Mouse (Mus musculus): Measurements from ENCODE around the gene Prss45.
A peak's percentile ranks its signal among the peaks of the same experiment; 100 is the strongest.
"Not testable (repeated sequence)": the region's sequence is repeated elsewhere in the genome, so short reads cannot be mapped to it uniquely, and the experiment has no call there.

Gene Prss45

GRCm38 (mm10) chr9:110834411-110834810 lies at the start of gene Prss45:
Prss45 (plus strand) TSS chr9:110834588.
- no peak for DNase-seq (ENCODE audit: inconsistent ontology term)

GRCm38 (mm10) chr9:110788169-110788568 lies 46.2 kb upstream of the Prss45 start:
- no peak for DNase-seq (ENCODE audit: inconsistent ontology term)

GRCm38 (mm10) chr9:110790462-110790861 lies 43.9 kb upstream of the Prss45 start:
- DNase-seq (ENCODE audit: inconsistent ontology term) = peak; percentile 59

GRCm38 (mm10) chr9:110797013-110797412 lies 37.4 kb upstream of the Prss45 start:
- no peak for DNase-seq (ENCODE audit: inconsistent ontology term)

- no peak for DNase-seq (ENCODE audit: inconsistent ontology term)
Observed at GRCm38 (mm10) chr9:110797866-110798265, 36.5 kb upstream of the Prss45 start, which contains the start of gene Prss42. Prss42 (plus strand) TSS chr9:110798166.

- no peak for DNase-seq (ENCODE audit: inconsistent ontology term)
Observed at GRCm38 (mm10) chr9:110800834-110801479, 33.4 kb upstream of the Prss45 start.

GRCm38 (mm10) chr9:110803294-110803693 lies 31.1 kb upstream of the Prss45 start:
- DNase-seq (ENCODE audit: inconsistent ontology term) = peak; percentile 9

GRCm38 (mm10) chr9:110810051-110810450 lies 24.3 kb upstream of the Prss45 start:
- DNase-seq (ENCODE audit: inconsistent ontology term) = no peak

GRCm38 (mm10) chr9:110813789-110814188 lies 20.6 kb upstream of the Prss45 start, which contains the start of gene Prss44:
Prss44 (plus strand) TSS chr9:110813994.
- no peak for DNase-seq (ENCODE audit: inconsistent ontology term)

GRCm38 (mm10) chr9:110820546-110820945 lies 13.8 kb upstream of the Prss45 start:
- not testable (repeated sequence) for DNase-seq (ENCODE audit: inconsistent ontology term)

GRCm38 (mm10) chr9:110821436-110821835 lies 13.0 kb upstream of the Prss45 start:
- DNase-seq (ENCODE audit: inconsistent ontology term) = no peak

- DNase-seq (ENCODE audit: inconsistent ontology term) = no peak
Observed at GRCm38 (mm10) chr9:110825426-110825825, 9.0 kb upstream of the Prss45 start.

- no peak for DNase-seq (ENCODE audit: inconsistent ontology term)
Observed at GRCm38 (mm10) chr9:110825832-110826231, 8.6 kb upstream of the Prss45 start.

GRCm38 (mm10) chr9:110826390-110826789 lies 8.0 kb upstream of the Prss45 start, which contains the start of gene Prss43:
Prss43 (plus strand) TSS chr9:110826690.
- DNase-seq (ENCODE audit: inconsistent ontology term) = no peak

- DNase-seq (ENCODE audit: inconsistent ontology term) = no peak
Observed at GRCm38 (mm10) chr9:110833021-110833420, 1.4 kb upstream of the Prss45 start.

- DNase-seq (ENCODE audit: inconsistent ontology term) = no peak
Observed at GRCm38 (mm10) chr9:110834961-110835360, 573 bp downstream of the Prss45 start.

- DNase-seq (ENCODE audit: inconsistent ontology term) = peak; percentile 7
Observed at GRCm38 (mm10) chr9:110836112-110836511, 1.7 kb downstream of the Prss45 start.

GRCm38 (mm10) chr9:110840905-110841304 lies 6.5 kb downstream of the Prss45 start:
- no peak for DNase-seq (ENCODE audit: inconsistent ontology term)

GRCm38 (mm10) chr9:110841438-110841837 lies 7.0 kb downstream of the Prss45 start:
- DNase-seq (ENCODE audit: inconsistent ontology term) = no peak

- no peak for DNase-seq (ENCODE audit: inconsistent ontology term)
Observed at GRCm38 (mm10) chr9:110844206-110844605, 9.8 kb downstream of the Prss45 start, which contains the start of gene Prss46. Prss46 (plus strand) TSS chr9:110844506.

- peak; percentile 87 for DNase-seq (ENCODE audit: inconsistent ontology term)
Observed at GRCm38 (mm10) chr9:110849162-110849561, 14.8 kb downstream of the Prss45 start.

GRCm38 (mm10) chr9:110855903-110856302 lies 21.5 kb downstream of the Prss45 start:
- DNase-seq (ENCODE audit: inconsistent ontology term) = no peak

- DNase-seq (ENCODE audit: inconsistent ontology term) = no peak
Observed at GRCm38 (mm10) chr9:110856920-110857319, 22.5 kb downstream of the Prss45 start.
